Mouse (Mus musculus): ENCODE measurements around the gene Kmt2d. TPM values are rescaled to one million over a fixed set of nuclear protein-coding genes. Genes with fewer than 3 reads are reported as not detected.
A peak's percentile ranks its signal among the peaks of the same experiment; 100 is the strongest.

Kmt2d gene
- total RNA-seq, 2 experiments from 2014 or later, result 62.4 to 64.3 TPM

DNA sequence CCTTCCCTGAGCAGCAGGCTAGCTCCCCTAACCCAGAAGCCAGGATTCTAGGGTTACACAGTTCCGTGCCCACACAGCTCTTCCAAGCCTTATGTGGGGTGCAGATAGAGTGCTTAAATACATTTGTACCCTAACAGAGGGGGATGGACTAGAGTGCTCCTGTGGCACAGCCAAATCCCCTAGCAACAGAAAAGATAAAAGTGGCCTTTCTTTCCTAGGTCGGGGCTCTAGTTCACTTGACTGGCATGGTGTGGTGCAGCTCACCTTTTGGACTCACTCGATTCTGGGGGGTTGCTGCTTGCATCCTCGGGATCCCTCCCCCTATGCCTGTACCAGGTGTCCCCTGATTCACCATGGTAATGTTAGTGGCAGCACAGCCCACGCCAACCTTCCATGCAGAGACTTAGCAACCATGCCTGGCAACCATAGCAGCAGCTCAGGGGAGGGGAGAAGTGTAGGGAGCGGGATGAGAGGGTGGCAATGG, 62.3 kb downstream of the Kmt2d start:
- peak; percentile 74 to 80 for DNase-seq (ENCODE audit: extremely low spot score in 1 of 2, low spot score in 2 of 2)
- intact Hi-C loops (cut with DNase I), result no loop called here

DNA sequence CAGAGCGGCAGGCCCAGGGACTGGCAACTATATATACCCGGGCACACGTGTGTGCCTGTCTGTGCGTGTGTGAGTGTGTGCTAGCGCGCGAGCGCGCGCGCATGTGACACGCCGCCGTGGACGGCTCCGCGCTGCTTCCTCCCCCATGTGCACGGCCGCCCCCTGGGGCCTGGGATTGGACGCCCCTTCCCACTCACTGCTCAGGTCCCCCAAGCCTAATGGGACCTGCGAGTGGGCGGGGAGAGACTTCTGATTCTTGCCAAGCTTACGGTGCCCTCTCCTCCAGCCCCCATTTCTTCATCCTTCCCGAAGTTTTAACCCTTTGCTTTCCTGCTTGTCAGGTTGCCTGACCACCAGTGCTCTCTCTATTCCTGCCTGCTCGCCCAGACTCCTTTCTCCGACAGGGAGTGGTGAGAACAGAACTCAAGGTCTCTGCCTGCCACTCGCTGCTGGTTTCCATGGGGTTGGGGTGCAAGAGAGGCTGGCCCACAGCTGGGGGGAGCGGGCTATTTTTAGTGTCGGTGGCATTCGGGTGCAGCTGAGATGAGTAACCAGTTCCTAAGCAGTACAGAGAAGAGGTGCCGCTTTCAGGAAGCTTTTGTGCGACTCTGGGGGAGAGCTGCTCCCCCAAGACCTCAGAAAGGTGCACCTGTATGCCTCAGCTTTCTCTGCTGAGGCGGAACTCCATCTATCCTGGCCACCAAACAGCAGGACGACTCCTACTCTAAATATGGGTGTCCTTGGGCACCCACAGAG, 62.9 kb downstream of the Kmt2d start:
- peak; percentile 81 to 90 for DNase-seq (ENCODE audit: extremely low spot score in 1 of 2, low spot score in 2 of 2)
- intact Hi-C loops (cut with DNase I), result no loop called here

- intact Hi-C loops (cut with DNase I), result no loop called here
These were observed 63.9 kb downstream of the Kmt2d start for GRCm38 (mm10) chr15:98806809-98807770.

GRCm38 (mm10) chr15:98806071-98806808, 64.8 kb downstream of the Kmt2d start:
- intact Hi-C loops (cut with DNase I), result no loop called here
- no peak for DNase-seq (ENCODE audit: extremely low spot score in 1 of 2, low spot score in 2 of 2)

More at GRCm38 (mm10) chr15:98806809-98807770, 63.9 kb downstream of the Kmt2d start:
- DNase-seq (ENCODE audit: extremely low spot score in 1 of 2, low spot score in 2 of 2), result peak in 1 of 2 experiments; percentile 68

- intact Hi-C loops (cut with DNase I), result no loop called here
These were observed 65.5 kb downstream of the Kmt2d start for GRCm38 (mm10) chr15:98805324-98806040.

GRCm38 (mm10) chr15:98804054-98804453, 67.0 kb downstream of the Kmt2d start:
- peak; percentile 83 to 86 for DNase-seq (ENCODE audit: extremely low spot score in 1 of 2, low spot score in 2 of 2)
- intact Hi-C loops (cut with DNase I), result no loop called here

More at GRCm38 (mm10) chr15:98805324-98806040, 65.5 kb downstream of the Kmt2d start:
- peak; percentile 56 to 87 for DNase-seq (ENCODE audit: extremely low spot score in 1 of 2, low spot score in 2 of 2)

- intact Hi-C loops (cut with DNase I), result no loop called here
- no peak for DNase-seq (ENCODE audit: extremely low spot score in 1 of 2, low spot score in 2 of 2)
These were observed 68.1 kb downstream of the Kmt2d start for GRCm38 (mm10) chr15:98802926-98803325.

DNA sequence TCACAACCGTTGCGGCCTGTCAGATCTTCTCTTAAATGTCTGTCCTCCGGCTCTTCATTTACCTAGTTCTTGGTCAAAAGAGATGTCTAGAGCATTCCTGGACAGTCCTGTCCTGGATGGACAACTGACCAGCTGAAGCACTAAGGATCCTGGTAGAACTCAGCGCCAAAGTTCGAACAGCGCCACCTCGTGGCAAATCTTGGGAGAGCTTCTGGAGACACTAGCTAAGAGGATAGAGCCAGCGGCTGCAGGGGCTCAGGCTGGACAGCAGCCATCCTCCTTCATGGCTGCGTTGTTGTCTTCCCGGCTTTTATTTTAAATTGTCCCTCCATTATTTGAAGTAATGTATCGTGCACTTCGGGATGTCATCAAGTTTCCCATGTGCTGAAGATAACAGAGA, 71.6 kb downstream of the Kmt2d start:
- DNase-seq (ENCODE audit: extremely low spot score in 1 of 2, low spot score in 2 of 2), result peak; percentile 66 to 84
- intact Hi-C loops (cut with DNase I), result loop anchor here (5.0 kb wide), 1 partner anchor 217 kb away; no protein-coding TSS in a partner anchor

DNA sequence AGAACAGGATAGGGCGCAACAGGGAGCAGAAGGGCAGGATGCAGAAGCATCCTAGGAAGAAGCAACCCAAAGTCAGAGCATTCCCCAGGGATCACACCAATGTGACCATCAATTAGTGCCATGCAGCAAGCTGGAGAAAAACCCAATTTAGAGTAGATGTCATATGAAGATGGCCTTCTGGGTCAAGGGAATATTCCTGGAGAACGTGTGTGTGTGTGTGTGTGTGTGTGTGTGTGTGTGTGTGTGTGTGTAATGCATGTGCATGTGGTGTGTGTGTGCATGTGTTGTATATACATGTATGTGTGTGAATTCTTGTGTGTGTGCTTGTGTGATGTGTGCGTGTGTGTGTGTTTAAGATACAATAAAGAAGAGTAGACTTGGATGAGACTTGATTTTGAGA, 72.1 kb downstream of the Kmt2d start:
- intact Hi-C loops (cut with DNase I), result loop anchor here (5.0 kb wide), 1 partner anchor 217 kb away; no protein-coding TSS in a partner anchor
- no peak for DNase-seq (ENCODE audit: extremely low spot score in 1 of 2, low spot score in 2 of 2)

DNA sequence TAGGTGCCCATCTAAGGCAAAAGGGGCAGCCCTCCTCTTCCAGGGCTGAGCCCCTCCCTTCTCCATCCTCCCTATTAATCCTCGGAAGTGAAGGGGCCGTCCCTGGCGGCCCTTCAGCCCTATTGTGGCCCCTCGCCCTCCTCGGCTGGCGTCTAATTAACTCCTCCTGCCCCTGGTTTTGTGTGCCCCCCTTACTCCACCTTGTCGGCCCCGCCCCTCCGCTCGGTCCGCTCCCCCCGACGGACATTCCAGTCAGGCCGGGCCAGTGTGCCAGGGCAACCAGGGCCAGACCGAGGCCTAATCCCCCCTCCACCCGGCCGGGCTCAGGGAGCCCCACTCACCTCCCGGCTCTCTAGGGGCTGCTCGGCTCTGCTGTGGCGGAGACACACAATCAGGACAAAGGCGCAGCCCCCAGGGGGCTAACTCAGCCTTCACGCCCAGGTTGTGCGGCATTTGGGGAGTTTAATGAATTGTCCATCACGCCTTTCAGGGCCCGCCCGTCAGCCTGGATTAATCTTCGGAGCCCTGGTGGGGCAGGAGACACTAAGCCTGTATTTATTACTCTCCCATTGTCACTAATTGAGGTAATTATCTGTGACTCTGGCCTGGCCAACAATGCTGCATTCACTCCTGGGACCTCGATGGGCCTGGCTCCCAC, 73.0 kb downstream of the Kmt2d start:
- peak in 1 of 2 experiments; percentile 46 for DNase-seq (ENCODE audit: extremely low spot score in 1 of 2, low spot score in 2 of 2)
- intact Hi-C loops (cut with DNase I), result loop anchor here (5.0 kb wide), 1 partner anchor 216 kb away; no protein-coding TSS in a partner anchor

DNA sequence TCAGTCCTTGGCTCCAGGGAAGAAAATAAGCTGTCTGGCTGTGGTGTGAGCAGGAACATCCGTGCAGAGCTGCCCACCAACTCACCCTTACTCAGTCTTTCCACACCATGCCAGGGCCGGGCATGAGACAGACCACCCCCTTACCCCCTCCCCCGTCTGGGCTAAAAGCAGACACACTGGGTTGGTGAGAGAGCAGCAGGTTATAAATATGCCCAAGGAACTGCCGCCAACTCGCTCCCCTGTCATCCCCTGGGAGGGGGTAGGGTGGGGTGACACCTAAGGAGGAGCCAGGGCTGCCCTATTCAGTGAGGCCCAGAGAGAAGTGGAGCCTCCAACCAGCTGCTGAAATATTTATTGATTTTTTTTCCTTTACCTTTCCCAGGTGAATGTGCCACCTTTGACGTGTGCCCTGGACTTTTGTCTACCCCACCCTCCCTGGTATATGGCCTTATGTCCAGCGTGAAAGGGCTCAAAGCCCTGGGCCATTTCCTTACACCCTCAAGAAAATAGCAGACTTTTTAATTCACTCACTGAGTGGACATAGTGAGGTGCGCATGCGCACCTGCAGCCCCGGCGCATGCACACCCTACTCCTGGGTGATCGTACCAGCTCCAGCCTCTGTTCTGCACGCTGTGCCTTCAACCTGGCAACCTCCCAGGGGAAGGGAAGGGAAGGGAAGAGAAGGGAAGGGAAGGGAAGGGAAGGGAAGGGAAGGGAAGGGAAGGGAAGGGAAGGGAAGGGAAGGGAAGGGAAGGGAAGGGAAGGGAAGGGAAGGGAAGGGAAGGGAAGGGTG, 74.0 kb downstream of the Kmt2d start:
- intact Hi-C loops (cut with DNase I), result loop anchor here (5.0 kb wide), 1 partner anchor 215 kb away; no protein-coding TSS in a partner anchor
- DNase-seq (ENCODE audit: extremely low spot score in 1 of 2, low spot score in 2 of 2), result peak in 1 of 2 experiments; percentile 56

DNA sequence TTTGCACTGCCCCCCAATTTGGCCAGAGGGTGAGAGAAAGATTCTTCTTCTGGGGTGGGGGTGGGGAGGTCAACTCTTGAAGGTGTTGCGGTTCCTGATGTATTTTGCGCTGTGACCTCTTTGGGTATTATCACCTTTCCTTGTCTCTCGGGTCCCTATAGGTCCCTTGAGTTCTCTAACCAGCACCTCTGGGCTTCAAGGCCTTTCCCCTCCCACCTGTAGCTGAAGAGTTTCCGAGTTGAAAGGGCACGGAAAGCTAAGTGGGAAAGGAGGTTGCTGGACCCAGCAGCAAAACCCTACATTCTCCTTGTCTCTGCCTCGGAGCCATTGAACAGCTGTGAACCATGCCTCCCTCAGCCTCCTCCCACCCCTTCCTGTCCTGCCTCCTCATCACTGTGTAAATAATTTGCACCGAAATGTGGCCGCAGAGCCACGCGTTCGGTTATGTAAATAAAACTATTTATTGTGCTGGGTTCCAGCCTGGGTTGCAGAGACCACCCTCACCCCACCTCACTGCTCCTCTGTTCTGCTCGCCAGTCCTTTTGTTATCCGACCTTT, 77.8 kb downstream of the Kmt2d start:
- intact Hi-C loops (cut with DNase I), result loop anchor here (5.0 kb wide), 1 partner anchor 131 kb away; the partner anchor contains the start of gene Ddx23
- DNase-seq (ENCODE audit: extremely low spot score in 1 of 2, low spot score in 2 of 2), result no peak

DNA sequence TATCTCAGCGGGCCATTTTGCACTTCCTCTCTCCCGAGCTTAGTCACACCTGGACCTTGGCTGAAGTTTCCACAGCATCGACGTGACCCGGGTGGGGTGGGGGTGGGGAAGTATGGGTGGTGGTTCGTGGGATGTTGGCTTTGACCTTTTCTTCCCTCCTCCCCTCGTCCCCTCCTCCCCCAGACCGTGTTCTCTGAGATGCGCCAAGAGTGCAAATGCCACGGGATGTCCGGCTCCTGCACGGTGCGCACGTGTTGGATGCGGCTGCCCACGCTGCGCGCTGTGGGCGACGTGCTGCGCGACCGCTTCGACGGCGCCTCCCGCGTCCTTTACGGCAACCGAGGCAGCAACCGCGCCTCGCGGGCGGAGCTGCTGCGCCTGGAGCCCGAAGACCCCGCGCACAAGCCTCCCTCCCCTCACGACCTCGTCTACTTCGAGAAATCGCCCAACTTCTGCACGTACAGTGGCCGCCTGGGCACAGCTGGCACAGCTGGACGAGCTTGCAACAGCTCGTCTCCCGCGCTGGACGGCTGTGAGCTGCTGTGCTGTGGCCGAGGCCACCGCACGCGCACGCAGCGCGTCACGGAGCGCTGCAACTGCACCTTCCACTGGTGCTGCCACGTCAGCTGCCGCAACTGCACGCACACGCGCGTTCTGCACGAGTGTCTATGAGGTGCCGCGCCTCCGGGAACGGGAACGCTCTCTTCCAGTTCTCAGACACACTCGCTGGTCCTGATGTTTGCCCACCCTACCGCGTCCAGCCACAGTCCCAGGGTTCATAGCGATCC, 78.6 kb downstream of the Kmt2d start:
- DNase-seq (ENCODE audit: extremely low spot score in 1 of 2, low spot score in 2 of 2), result peak in 1 of 2 experiments; percentile 58
- intact Hi-C loops (cut with DNase I), result loop anchor here (5.0 kb wide), 1 partner anchor 130 kb away; the partner anchor contains the start of gene Ddx23

- intact Hi-C loops (cut with DNase I), result loop anchor here (5.0 kb wide), 1 partner anchor 129 kb away; the partner anchor contains the start of gene Ddx23
- peak in 1 of 2 experiments; percentile 28 for DNase-seq (ENCODE audit: extremely low spot score in 1 of 2, low spot score in 2 of 2)
These were observed 79.2 kb downstream of the Kmt2d start for GRCm38 (mm10) chr15:98791771-98792170.

DNA sequence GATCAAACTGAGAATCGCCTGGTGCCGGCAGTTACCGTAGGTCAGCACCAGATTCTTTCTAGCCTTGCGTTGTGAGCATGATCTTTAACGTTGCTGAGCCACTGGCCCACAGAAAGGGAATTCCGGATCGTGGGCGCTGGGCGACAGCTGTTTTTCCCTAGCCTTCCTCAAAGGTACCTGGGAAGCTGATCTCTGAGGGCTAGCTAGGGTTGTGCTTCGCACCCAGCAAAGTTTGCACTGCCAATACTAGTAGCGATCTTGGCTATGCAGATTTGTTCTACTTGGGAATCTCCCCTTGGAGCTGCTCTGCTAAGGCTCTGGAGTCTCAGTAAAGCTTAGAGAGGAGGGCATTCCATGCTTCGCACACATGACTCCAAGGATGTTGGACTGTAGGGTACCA, 79.8 kb downstream of the Kmt2d start:
- DNase-seq (ENCODE audit: extremely low spot score in 1 of 2, low spot score in 2 of 2), result no peak
- intact Hi-C loops (cut with DNase I), result loop anchor here (5.0 kb wide), 1 partner anchor 129 kb away; the partner anchor contains the start of gene Ddx23
